Mouse (Mus musculus) heart, postnatal 10 days (tissue): Measurements from ENCODE around the gene Olfr781. TPM values are rescaled to one million over a fixed set of nuclear protein-coding genes. Genes with fewer than 3 reads are reported as not detected.
"Not testable (repeated sequence)": the region's sequence is repeated elsewhere in the genome, so short reads cannot be mapped to it uniquely, and the experiment has no call there.

Experiments used
- DNase-seq, 2 experiments: peaks; one replicate each; pipeline ENCODE4 v3.0.0; 2021
- intact Hi-C: fragments of 180-260 bp; cut with DNase I; formaldehyde crosslinking; loops from one replicate; pipeline ENCODE4 v1.15.1; 2025
- total RNA-seq, 2 experiments: library from RNA; stranded (reverse); gene quantifications; 2 replicates each; pipeline ENCODE4 v1.2.3; 2021

The Olfr781 gene
- not detected for total RNA-seq

GRCm38 (mm10) chr10:129328554-129328953 is at the start of gene Olfr781:
TSS of gene Olfr781 (plus strand) at chr10:129328854.
- DNase-seq: no peak
- intact Hi-C loops: no loop called here

- DNase-seq, intact Hi-C loops: not testable (repeated sequence)
Observed at GRCm38 (mm10) chr10:129312973-129313372, 15.7 kb upstream of the Olfr781 start.

GRCm38 (mm10) chr10:129313521-129313920 is 15.1 kb upstream of the Olfr781 start:
- DNase-seq, intact Hi-C loops: not testable (repeated sequence)

GRCm38 (mm10) chr10:129317817-129318216 is 10.8 kb upstream of the Olfr781 start, which contains the start of gene Olfr780:
TSS of gene Olfr780 (plus strand) at chr10:129318117.
- no peak for DNase-seq
- intact Hi-C loops: no loop called here

- intact Hi-C loops: no loop called here
- no peak for DNase-seq
Observed at GRCm38 (mm10) chr10:129348550-129348949, 19.9 kb downstream of the Olfr781 start, which contains the start of gene Olfr782. TSS of gene Olfr782 (plus strand) at chr10:129348850.

DNA sequence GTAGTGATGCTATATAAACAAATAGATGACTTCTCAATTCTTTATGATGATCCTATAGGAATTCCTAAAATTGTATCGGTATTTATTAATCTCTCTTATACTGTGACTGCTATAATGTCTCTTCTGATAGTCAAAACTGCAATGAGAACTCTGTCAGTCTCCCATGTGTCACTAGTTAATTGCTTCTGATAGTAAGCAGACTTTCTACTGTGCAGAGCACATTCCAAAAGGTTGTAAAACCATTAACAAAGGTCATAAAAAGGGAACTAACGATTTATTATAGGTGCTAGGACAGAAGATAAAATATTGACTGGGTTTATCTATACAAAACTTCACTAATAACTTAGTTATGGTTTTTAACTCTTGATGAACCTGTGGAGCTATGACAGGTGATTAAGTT is 23.8 kb downstream of the Olfr781 start:
- DNase-seq, intact Hi-C loops: not testable (repeated sequence)

- DNase-seq, intact Hi-C loops: not testable (repeated sequence)
Observed at GRCm38 (mm10) chr10:129356496-129356895, 27.8 kb downstream of the Olfr781 start.

DNA sequence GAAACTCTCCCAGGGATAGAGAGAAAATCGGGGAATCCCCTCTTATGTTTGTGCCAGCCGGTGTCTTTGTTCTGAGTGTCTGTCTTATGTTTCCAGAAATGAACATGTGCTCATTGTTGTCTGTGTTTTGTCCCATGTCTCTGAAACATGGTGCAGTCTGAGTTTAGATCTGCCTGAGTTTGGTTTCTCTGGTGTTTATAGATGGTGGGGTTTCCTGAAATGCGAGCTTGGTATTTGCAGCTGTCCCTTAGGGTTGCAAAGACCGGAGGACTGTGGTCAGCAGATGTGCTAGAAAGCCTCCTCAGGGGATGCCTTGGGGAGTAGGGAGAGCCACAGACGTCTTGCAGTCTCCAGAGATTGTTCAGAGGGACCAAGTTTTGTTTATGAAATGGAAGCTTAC is 28.7 kb downstream of the Olfr781 start:
- DNase-seq: no peak

GRCm38 (mm10) chr10:129374051-129374450 is 45.4 kb downstream of the Olfr781 start:
- intact Hi-C loops, DNase-seq: not testable (repeated sequence)

More for the DNA sequence above, 28.7 kb downstream of the Olfr781 start:
- intact Hi-C loops: no loop called here

Other genes starting within 250 kb of the Olfr781 start
- not detected for gene Olfr767, start 245.9 kb upstream of the Olfr781 start, total RNA-seq
- not detected for gene Olfr768, start 229.5 kb upstream of the Olfr781 start, total RNA-seq
- gene Olfr769, start 211.0 kb upstream of the Olfr781 start, total RNA-seq: not detected
- not detected for gene Olfr770, start 189.9 kb upstream of the Olfr781 start, total RNA-seq
- gene Olfr771, start 164.1 kb upstream of the Olfr781 start, total RNA-seq: not detected
- gene Olfr772, start 150.9 kb upstream of the Olfr781 start, total RNA-seq: not detected
- gene Olfr773, start 141.4 kb upstream of the Olfr781 start, total RNA-seq: not detected
- gene Olfr774, start 92.7 kb upstream of the Olfr781 start, total RNA-seq: not detected
- not detected for gene Olfr775, start 80.4 kb upstream of the Olfr781 start, total RNA-seq
- not detected for gene Olfr776, start 69.7 kb upstream of the Olfr781 start, total RNA-seq
- not detected for gene Olfr777, start 57.4 kb upstream of the Olfr781 start, total RNA-seq
- gene Olfr780, start 10.7 kb upstream of the Olfr781 start, total RNA-seq: not detected
- not detected for gene Olfr782, start 20.0 kb downstream of the Olfr781 start, total RNA-seq
- gene Olfr784, start 55.2 kb downstream of the Olfr781 start, total RNA-seq: not detected
- gene Olfr785, start 76.6 kb downstream of the Olfr781 start, total RNA-seq: not detected
- not detected for gene Olfr786, start 98.5 kb downstream of the Olfr781 start, total RNA-seq
- gene Olfr787, start 133.0 kb downstream of the Olfr781 start, total RNA-seq: not detected
- not detected for gene Olfr788, start 142.1 kb downstream of the Olfr781 start, total RNA-seq
- gene Olfr789, start 155.9 kb downstream of the Olfr781 start, total RNA-seq: not detected
- gene Olfr790, start 169.6 kb downstream of the Olfr781 start, total RNA-seq: not detected
- not detected for gene Olfr791, start 192.9 kb downstream of the Olfr781 start, total RNA-seq
- gene Olfr792, start 210.3 kb downstream of the Olfr781 start, total RNA-seq: not detected
- gene Olfr794, start 238.8 kb downstream of the Olfr781 start, total RNA-seq: not detected